Mouse (Mus musculus) midbrain, embryonic 14.5 days (tissue): ENCODE measurements around the gene Sh3pxd2a. TPM values are rescaled to one million over a fixed set of nuclear protein-coding genes. Genes with fewer than 3 reads are reported as not detected.

ENCODE experiments used
- ATAC-seq: fragments of 200-750 bp; cut with Nextera tagmentation; 2 replicates; pipeline ENCODE4 v1.8.0; 2017; ENCODE audit warnings: moderate number of reproducible peaks, moderate library complexity; ENCODE audit not compliant: low FRiP score, low TSS enrichment
- DNase-seq: peaks from one replicate; pipeline ENCODE4 v3.0.0-alpha.2; 2015
- H3K27ac ChIP-seq: fragments of 300-500 bp; sonication (generic); replicated peaks from 2 replicates; pipeline ENCODE4 v1.5.1; 2014; ENCODE audit warnings: mild to moderate bottlenecking, low read depth, low read length, moderate library complexity
- H3K27me3 ChIP-seq: fragments of 300-500 bp; sonication (generic); 2 replicates; pipeline ENCODE4 v1.6.1; 2014; ENCODE audit warnings: low read length, control low read depth, mixed read lengths; ENCODE audit not compliant: control insufficient read depth, insufficient read depth
- H3K36me3 ChIP-seq: fragments of 300-500 bp; sonication (generic); 2 replicates; pipeline ENCODE4 v1.6.1; 2014; ENCODE audit warnings: low read length, control low read depth; ENCODE audit not compliant: control insufficient read depth, insufficient read depth
- H3K4me1 ChIP-seq: fragments of 300-500 bp; sonication (generic); 2 replicates; pipeline ENCODE4 v1.6.1; 2014; ENCODE audit warnings: mild to moderate bottlenecking, antibody characterized with exemption, low read length, control low read depth; ENCODE audit not compliant: control insufficient read depth, insufficient read depth
- H3K4me2 ChIP-seq: fragments of 300-500 bp; sonication (generic); 2 replicates; pipeline ENCODE4 v1.6.1; 2014; ENCODE audit warnings: mild to moderate bottlenecking, low read length, moderate library complexity
- H3K4me3 ChIP-seq: fragments of 300-500 bp; sonication (generic); replicated peaks from 2 replicates; pipeline ENCODE4 v1.5.1; 2014; ENCODE audit warnings: low read depth, low read length
- H3K9ac ChIP-seq: fragments of 300-500 bp; sonication (generic); replicated peaks from 2 replicates; pipeline ENCODE4 v1.6.1; 2014; ENCODE audit warnings: mild to moderate bottlenecking, low read length, moderate library complexity
- H3K9me3 ChIP-seq: fragments of 300-500 bp; sonication (generic); 2 replicates; pipeline ENCODE4 v1.6.1; 2016; ENCODE audit warnings: low read length, control low read depth, mixed read lengths; ENCODE audit not compliant: control insufficient read depth
- WGBS: fragments of 180-500 bp; shearing (Covaris S2); extraction: QIAGEN DNeasy Blood & Tissue Kit; methylation state at CpG from one replicate; pipeline ENCODE4 v1.1.7; 2014; 5-methylcytosine and 5-hydroxymethylcytosine counted together
- polyA plus RNA-seq: library from polyadenylated mRNA; unstranded; fragments of >200 nt; fragmentation: Nextera tagmentation; extraction: Ambion mirVana; gene quantifications from 2 replicates; pipeline ENCODE4 v1.2.1, GENCODE M21; 2014

The Sh3pxd2a gene
- polyA plus RNA-seq, 1 experiment from 2014 or later, result 2.4 TPM

DNA sequence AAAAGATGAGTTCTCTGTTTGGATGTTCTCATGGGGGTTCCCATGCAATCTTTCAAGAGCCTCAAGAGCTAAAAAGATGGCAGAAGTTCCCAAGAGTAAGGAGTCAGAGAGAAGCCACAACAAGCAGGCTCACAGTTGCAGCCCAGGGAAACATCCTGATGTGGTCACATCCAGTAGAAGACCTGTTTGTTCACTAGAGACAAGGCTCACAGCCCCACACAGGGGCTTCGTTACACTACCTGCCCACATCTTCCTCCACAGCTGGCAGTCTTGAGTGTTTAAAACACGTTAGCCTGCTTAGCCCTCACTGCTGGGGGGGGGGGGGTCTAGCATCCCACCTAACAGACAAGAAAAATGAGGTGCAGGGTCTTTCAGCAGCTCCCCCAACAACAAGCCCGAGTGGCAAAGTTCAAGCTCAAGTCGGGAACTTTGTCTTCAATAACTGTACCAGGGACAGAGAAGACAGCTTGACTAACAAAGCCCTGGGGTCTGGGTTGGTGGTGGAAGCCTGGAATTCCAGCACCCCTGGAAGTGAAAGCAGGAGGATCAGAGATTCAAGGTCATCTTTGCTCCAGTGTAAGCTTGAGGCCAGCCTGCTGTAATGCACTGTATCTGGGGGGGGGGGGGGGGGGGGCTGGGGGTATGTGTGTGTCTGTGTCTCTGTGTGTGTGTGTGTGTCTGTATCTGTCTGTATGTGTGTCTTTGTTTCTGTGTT lies 14.5 kb downstream of the Sh3pxd2a start:
- Histone ChIP-seq H3K36me3 (no peaks in the 10 kb centered on the region), H3K4me1 (0 out of 2 replicates have a peak, but pooled peaks cover 11% of the 10 kb centered on the region), H3K9me3 (no peaks in the 10 kb centered on the region), H3K27me3 (no peaks in the 10 kb centered on the region), H3K4me3 (no peak overlapping the region), H3K9ac (no peak overlapping the region), H3K4me2 (no peak overlapping the region), H3K27ac (no peak overlapping the region)
- 58% methylated on average over 4 of the region's 4 CpGs for WGBS
- ATAC-seq (no peak), DNase-seq (no peak)

- no peak for ATAC-seq
- WGBS, result 82% methylated on average over 14 of the region's 14 CpGs
- H3K4me2 ChIP-seq, result no peak overlapping the region
- DNase-seq, result no peak
- H3K9ac ChIP-seq, result no peak overlapping the region
- H3K9me3 ChIP-seq, result no peaks in the 10 kb centered on the region
- no peak overlapping the region for H3K4me3 ChIP-seq
- no peaks in the 10 kb centered on the region for H3K36me3 ChIP-seq
- 0 out of 2 replicates have a peak, but pooled peaks cover 11% of the 10 kb centered on the region for H3K4me1 ChIP-seq
- H3K27me3 ChIP-seq, result no peaks in the 10 kb centered on the region
- H3K27ac ChIP-seq, result no peak overlapping the region
These were observed 15.5 kb downstream of the Sh3pxd2a start for GRCm38 (mm10) chr19:47448618-47449151.

- ATAC-seq (no peak), DNase-seq (peak; percentile 58)
- 61% methylated on average over 9 of the region's 9 CpGs for WGBS
- 0 out of 2 replicates have a peak, but pooled peaks cover 11% of the 10 kb centered on the region for H3K4me1 ChIP-seq
- no peaks in the 10 kb centered on the region for H3K36me3 ChIP-seq
- no peak overlapping the region for H3K27ac ChIP-seq
- H3K9me3 ChIP-seq, result no peaks in the 10 kb centered on the region
- no peak overlapping the region for H3K4me3 ChIP-seq
- H3K4me2 ChIP-seq, result no peak overlapping the region
- H3K27me3 ChIP-seq, result no peaks in the 10 kb centered on the region
- H3K9ac ChIP-seq, result no peak overlapping the region
These were observed 17.3 kb downstream of the Sh3pxd2a start for GRCm38 (mm10) chr19:47446841-47447365.

GRCm38 (mm10) chr19:47446130-47446529 lies 18.1 kb downstream of the Sh3pxd2a start:
- no peak for ATAC-seq
- Histone ChIP-seq H3K4me2 (no peak overlapping the region), H3K36me3 (no peaks in the 10 kb centered on the region), H3K4me3 (no peak overlapping the region), H3K9me3 (no peaks in the 10 kb centered on the region), H3K27me3 (no peaks in the 10 kb centered on the region), H3K4me1 (0 out of 2 replicates have a peak, but pooled peaks cover 10% of the 10 kb centered on the region), H3K27ac (no peak overlapping the region), H3K9ac (no peak overlapping the region)
- 79% methylated on average over 9 of the region's 9 CpGs for WGBS
- DNase-seq, result no peak

DNA sequence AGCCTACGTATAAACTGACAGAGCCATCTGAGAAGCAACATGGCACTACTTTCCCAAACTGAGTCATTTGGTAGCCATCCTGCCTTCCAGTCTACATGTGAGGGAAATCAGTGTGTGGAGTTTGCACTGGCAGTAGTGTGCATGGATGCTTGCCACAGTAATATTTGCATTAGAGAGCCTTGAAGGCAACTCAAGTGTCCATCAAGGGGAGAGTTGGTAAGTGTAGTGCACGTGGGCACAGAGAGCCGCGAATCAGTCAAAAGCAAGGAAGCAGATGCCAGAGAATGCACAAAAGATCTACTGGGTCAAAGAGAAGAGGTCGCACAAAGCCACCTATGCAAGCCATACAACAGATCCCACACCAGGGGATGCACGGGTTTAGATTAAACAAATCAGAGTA lies 18.5 kb downstream of the Sh3pxd2a start:
- H3K9ac ChIP-seq, result no peak overlapping the region
- ATAC-seq (no peak), DNase-seq (no peak)
- H3K27ac ChIP-seq, result no peak overlapping the region
- H3K4me3 ChIP-seq, result no peak overlapping the region
- H3K36me3 ChIP-seq, result no peaks in the 10 kb centered on the region
- H3K27me3 ChIP-seq, result no peaks in the 10 kb centered on the region
- H3K4me2 ChIP-seq, result no peak overlapping the region
- 72% methylated on average over 6 of the region's 6 CpGs for WGBS
- no peaks in the 10 kb centered on the region for H3K9me3 ChIP-seq
- H3K4me1 ChIP-seq, result 0 out of 2 replicates have a peak, but pooled peaks cover 7% of the 10 kb centered on the region

GRCm38 (mm10) chr19:47444488-47444887 lies 19.7 kb downstream of the Sh3pxd2a start:
- Histone ChIP-seq H3K36me3 (no peaks in the 10 kb centered on the region), H3K27ac (no peak overlapping the region), H3K4me2 (no peak overlapping the region), H3K27me3 (no peaks in the 10 kb centered on the region), H3K9me3 (no peaks in the 10 kb centered on the region), H3K9ac (no peak overlapping the region), H3K4me3 (no peak overlapping the region), H3K4me1 (0 out of 2 replicates have a peak, but pooled peaks cover 7% of the 10 kb centered on the region)
- ATAC-seq, result no peak
- no peak for DNase-seq
- 49% methylated on average over 12 of the region's 12 CpGs for WGBS

GRCm38 (mm10) chr19:47442294-47442627 lies 21.9 kb downstream of the Sh3pxd2a start:
- no peak for DNase-seq
- Histone ChIP-seq H3K27me3 (no peaks in the 10 kb centered on the region), H3K9ac (no peak overlapping the region), H3K4me2 (no peak overlapping the region), H3K4me3 (no peak overlapping the region), H3K4me1 (0 out of 2 replicates have a peak, but pooled peaks cover 3% of the 10 kb centered on the region), H3K9me3 (no peaks in the 10 kb centered on the region), H3K27ac (no peak overlapping the region), H3K36me3 (no peaks in the 10 kb centered on the region)
- no peak for ATAC-seq
- WGBS, result 83% methylated on average over 6 of the region's 6 CpGs

- no peaks in the 10 kb centered on the region for H3K27me3 ChIP-seq
- H3K9me3 ChIP-seq, result no peaks in the 10 kb centered on the region
- H3K4me3 ChIP-seq, result no peak overlapping the region
- no peaks in the 10 kb centered on the region for H3K36me3 ChIP-seq
- no peak for DNase-seq
- H3K4me2 ChIP-seq, result no peak overlapping the region
- 91% methylated on average over 17 of the region's 17 CpGs for WGBS
- ATAC-seq, result no peak
- no peak overlapping the region for H3K9ac ChIP-seq
- no peaks in the 10 kb centered on the region for H3K4me1 ChIP-seq
- H3K27ac ChIP-seq, result no peak overlapping the region
These were observed 22.5 kb downstream of the Sh3pxd2a start for GRCm38 (mm10) chr19:47441541-47442293.
